Mouse (Mus musculus): ENCODE data around the gene Tjp1. TPM values are rescaled to one million over a fixed set of nuclear protein-coding genes. Genes with fewer than 3 reads are reported as not detected.

The Tjp1 gene
- polyA plus RNA-seq, 1 experiment from 2014 or later, result 21.2 TPM

DNA sequence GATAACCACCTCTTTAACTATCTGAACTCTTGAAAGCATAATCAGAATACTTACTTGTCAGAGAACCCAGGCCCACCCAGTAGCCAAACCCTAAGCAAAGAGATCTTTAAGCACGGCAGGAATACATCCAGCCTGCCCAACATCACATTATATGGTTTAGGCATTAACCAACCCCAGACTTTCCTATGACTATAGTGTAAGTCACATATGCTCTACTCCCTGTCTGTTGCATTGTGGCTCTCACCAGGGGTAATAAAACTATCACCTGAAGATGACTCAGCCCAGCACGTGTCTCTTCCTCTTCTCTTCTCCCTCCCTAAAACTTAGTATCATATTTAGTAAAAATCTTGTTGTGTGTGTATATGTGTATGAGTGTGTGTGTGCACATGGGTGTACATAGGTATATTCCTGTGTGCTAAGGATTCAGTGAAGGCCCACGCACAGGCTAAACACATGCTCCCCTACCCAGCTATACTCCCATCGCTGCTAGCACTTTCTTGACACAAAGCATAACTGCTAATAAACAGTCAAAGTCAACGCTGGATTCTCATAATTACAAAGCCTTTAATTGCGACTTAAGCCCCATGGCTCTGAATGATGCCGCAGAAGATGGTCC, 139.9 kb downstream of the Tjp1 start:
- Histone ChIP-seq H3K4me3 (replicated peaks) (no peak overlapping the region), H3K9me3 (replicated peaks) (no peaks in the 10 kb centered on the region), H3K9ac (no peak overlapping the region), H3K27me3 (no peaks in the 10 kb centered on the region), H3K27ac (replicated peaks) (no peak overlapping the region), H3K4me1 (0 out of 2 replicates have a peak, but pooled peaks cover 9% of the 10 kb centered on the region), H3K4me2 (replicated peaks) (no peak overlapping the region), H3K36me3 (no peaks in the 10 kb centered on the region)
- ATAC-seq (ENCODE audit: insufficient number of reproducible peaks, low FRiP score, low TSS enrichment, low read depth), result no peak
- 69% methylated on average over 7 of the region's 7 CpGs for WGBS

DNA sequence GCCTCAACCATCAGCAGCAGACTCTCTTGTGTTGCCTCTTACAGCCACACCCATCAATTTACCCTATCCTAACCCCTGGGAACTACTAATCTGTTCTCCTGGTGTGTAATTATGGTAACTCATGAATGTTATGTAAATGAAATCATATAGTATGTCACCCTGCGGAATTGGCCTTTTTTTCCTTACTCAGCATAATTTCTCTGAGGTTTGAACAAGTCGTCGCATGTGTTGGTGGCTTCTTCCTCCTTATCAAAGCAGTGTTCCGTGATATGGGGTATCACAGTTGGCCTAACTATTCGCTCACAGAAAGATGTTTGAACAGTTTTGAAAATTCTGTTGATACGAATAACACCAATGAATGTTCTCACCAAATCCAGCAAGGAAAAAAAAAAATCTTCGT, 142.8 kb downstream of the Tjp1 start:
- H3K36me3 ChIP-seq, result no peaks in the 10 kb centered on the region
- 83% methylated on average over 7 of the region's 7 CpGs for WGBS
- no peak overlapping the region for H3K9ac ChIP-seq
- ATAC-seq (ENCODE audit: insufficient number of reproducible peaks, low FRiP score, low TSS enrichment, low read depth), result no peak
- no peak overlapping the region for H3K27ac ChIP-seq (replicated peaks)
- no peaks in the 10 kb centered on the region for H3K27me3 ChIP-seq
- no peaks in the 10 kb centered on the region for H3K9me3 ChIP-seq (replicated peaks)
- H3K4me3 ChIP-seq (replicated peaks), result no peak overlapping the region
- no peak overlapping the region for H3K4me2 ChIP-seq (replicated peaks)
- H3K4me1 ChIP-seq, result peaks cover 18% of the 10 kb centered on the region; the same call in 1 of the 2 replicates

DNA sequence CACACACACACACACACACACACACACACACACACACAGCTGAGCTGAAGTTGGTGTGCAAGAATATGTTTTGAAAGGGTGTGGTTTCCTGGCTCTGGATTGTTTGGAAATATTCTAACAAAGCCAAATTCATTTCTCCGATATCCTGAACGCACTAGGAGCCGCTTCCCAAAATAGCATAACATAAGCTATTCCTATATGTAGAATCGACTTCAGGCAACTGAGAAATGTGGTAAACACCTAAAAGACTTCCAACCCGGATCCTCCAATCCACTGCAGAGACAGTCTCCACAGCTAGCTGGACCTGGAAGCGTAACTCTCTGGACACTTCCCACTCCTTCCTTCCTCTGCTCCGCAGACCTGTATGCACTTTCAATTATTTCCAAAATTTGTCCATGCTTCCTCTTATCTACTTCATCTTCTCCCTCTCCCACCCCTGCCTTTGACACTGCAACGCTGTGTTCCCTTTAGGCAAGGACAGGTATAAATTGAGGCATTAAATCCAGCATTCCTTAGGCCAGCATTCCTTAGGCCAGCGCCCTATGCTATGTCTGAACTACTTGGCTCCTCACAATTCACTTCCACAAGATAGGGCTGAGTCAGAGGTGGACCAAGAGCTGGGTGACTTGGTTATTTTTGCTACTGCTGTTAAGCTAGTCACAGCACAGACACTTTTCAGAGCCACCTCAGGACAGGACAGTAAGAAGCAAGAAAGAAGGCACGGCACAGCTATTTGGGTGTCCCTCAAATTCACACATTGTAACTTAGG, 144.9 kb downstream of the Tjp1 start:
- 58% methylated on average over 10 of the region's 10 CpGs for WGBS
- H3K27ac ChIP-seq (replicated peaks), result 0 out of 2 replicates have a peak overlapping the region, but pooled peaks have one; percentile 13

DNA sequence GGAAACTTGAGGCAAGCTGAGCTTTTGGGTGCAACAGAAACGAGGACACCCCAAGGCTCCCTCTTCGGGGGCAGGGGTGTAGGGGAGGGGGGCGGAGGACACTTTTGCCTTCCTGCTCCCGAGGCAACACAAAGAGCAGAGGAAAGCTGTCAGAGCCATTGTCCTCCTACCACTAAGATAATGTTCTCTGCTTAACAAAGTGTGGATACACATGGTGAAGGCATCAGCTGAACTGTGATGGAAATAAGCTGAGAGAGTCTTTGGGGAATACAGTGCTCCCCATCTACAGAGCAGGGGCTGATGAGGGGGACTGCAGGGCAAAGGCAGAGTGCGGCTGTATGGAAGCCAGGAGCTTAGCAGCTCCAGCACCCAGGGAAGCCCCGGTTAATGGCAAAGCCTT, 145.7 kb downstream of the Tjp1 start:
- WGBS, result 46% methylated on average over 6 of the region's 6 CpGs

More for the DNA sequence above, 144.9 kb downstream of the Tjp1 start:
- no peak for ATAC-seq (ENCODE audit: insufficient number of reproducible peaks, low FRiP score, low TSS enrichment, low read depth)
- Histone ChIP-seq H3K4me2 (replicated peaks) (no peak overlapping the region), H3K9me3 (replicated peaks) (no peaks in the 10 kb centered on the region), H3K36me3 (no peaks in the 10 kb centered on the region), H3K9ac (no peak overlapping the region), H3K4me3 (replicated peaks) (no peak overlapping the region), H3K4me1 (peaks cover 17% of the 10 kb centered on the region; the same call in 1 of the 2 replicates), H3K27me3 (no peaks in the 10 kb centered on the region)

DNA sequence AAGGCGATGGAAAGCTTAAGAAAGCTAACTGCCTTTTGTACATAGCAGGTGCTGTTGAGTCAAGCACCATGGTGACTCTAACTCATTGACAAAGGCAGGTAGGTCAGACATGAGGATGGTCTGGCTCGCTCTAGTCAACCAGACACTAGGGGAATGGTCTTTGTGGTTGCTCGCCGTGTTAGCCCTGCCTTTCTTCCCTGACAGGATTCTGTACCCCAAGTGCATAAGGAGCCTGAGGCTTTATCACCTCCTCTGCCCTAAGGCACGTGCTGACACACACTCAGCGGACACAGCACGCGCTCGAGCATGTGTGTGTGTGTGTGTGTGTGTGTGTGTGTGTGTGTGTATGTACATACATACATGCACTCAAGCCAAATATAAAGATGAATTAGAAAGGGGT, 146.9 kb downstream of the Tjp1 start:
- Histone ChIP-seq H3K4me3 (replicated peaks) (no peak overlapping the region), H3K4me1 (peaks cover 17% of the 10 kb centered on the region; the same call in 1 of the 2 replicates), H3K9me3 (replicated peaks) (no peaks in the 10 kb centered on the region), H3K4me2 (replicated peaks) (no peak overlapping the region), H3K9ac (no peak overlapping the region), H3K27me3 (no peaks in the 10 kb centered on the region), H3K36me3 (no peaks in the 10 kb centered on the region), H3K27ac (replicated peaks) (no peak overlapping the region)
- WGBS, result 76% methylated on average over 9 of the region's 9 CpGs
- ATAC-seq (ENCODE audit: insufficient number of reproducible peaks, low FRiP score, low TSS enrichment, low read depth), result no peak

More for the DNA sequence above, 145.7 kb downstream of the Tjp1 start:
- no peak overlapping the region for H3K4me2 ChIP-seq (replicated peaks)
- H3K27ac ChIP-seq (replicated peaks), result no peak overlapping the region
- no peak overlapping the region for H3K9ac ChIP-seq
- no peak for ATAC-seq (ENCODE audit: insufficient number of reproducible peaks, low FRiP score, low TSS enrichment, low read depth)
- H3K4me3 ChIP-seq (replicated peaks), result no peak overlapping the region
- no peaks in the 10 kb centered on the region for H3K27me3 ChIP-seq
- H3K9me3 ChIP-seq (replicated peaks), result no peaks in the 10 kb centered on the region
- H3K4me1 ChIP-seq, result peaks cover 17% of the 10 kb centered on the region; the same call in 1 of the 2 replicates
- no peaks in the 10 kb centered on the region for H3K36me3 ChIP-seq

DNA sequence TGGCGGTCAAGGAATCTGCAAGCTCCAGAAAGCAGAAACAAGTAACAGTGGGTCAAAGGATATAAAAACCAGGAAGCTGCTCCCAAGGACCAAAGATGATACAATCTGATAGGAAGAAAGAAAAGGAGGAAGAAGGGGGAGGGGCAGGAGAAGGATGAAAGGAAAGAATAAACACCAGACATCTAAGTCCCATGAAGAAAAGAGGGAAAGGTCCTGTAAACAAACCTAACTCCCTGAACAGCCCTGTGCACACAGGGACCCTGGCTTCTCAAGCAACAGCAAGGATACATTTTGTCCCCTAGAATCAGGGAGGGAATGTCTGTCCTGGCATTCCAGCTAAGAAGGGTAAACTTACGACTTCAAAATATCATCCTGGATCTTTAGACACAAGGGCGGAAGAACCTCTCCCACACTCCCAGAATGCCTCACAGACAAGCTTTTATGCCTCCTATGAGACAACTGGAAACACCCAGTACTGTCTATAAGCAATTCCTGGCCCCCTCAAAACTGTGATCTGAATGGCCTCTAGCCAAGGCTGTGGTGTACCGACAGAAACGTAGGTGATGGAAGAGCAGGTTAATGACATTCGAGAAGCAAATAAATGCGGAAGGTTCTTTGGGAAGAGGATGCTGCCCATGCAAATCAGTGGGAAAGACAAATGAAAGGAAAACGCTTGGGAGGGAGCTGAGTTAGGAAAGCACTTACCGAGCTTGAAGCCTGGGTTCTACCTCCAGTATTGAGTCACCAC, 148.6 kb downstream of the Tjp1 start:
- Histone ChIP-seq H3K9ac (no peak overlapping the region), H3K9me3 (replicated peaks) (no peaks in the 10 kb centered on the region), H3K36me3 (no peaks in the 10 kb centered on the region), H3K27me3 (no peaks in the 10 kb centered on the region), H3K4me3 (replicated peaks) (no peak overlapping the region), H3K27ac (replicated peaks) (no peak overlapping the region), H3K4me1 (peaks cover 17% of the 10 kb centered on the region; the same call in 1 of the 2 replicates), H3K4me2 (replicated peaks) (no peak overlapping the region)
- WGBS, result 54% methylated on average over 9 of the region's 9 CpGs
- no peak for ATAC-seq (ENCODE audit: insufficient number of reproducible peaks, low FRiP score, low TSS enrichment, low read depth)

DNA sequence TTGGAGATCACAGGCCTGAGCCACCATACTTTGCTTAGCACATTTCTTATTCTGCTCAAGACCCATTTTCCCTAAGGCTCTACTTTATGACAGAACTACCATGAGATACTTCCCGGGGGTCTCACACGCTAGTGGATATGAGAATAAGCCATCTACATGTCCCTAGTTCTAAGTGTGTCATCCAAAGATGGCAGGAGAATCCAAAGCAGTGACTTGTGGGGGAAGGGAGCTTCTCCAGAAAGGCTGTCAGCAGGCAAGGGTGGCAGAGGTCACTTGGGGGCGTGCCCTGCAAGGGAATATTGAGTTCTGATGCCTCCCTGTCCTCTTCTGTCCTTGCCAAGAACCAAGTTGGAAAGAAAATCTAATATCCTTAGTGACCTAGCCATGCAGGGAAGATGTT, 150.1 kb downstream of the Tjp1 start:
- Histone ChIP-seq H3K4me2 (replicated peaks) (no peak overlapping the region), H3K4me1 (peaks cover 12% of the 10 kb centered on the region; the same call in 1 of the 2 replicates), H3K27me3 (no peaks in the 10 kb centered on the region), H3K36me3 (no peaks in the 10 kb centered on the region), H3K9ac (no peak overlapping the region), H3K27ac (replicated peaks) (no peak overlapping the region), H3K9me3 (replicated peaks) (no peaks in the 10 kb centered on the region), H3K4me3 (replicated peaks) (no peak overlapping the region)
- WGBS, result 83% methylated on average over 3 of the region's 3 CpGs
- ATAC-seq (ENCODE audit: insufficient number of reproducible peaks, low FRiP score, low TSS enrichment, low read depth), result no peak

DNA sequence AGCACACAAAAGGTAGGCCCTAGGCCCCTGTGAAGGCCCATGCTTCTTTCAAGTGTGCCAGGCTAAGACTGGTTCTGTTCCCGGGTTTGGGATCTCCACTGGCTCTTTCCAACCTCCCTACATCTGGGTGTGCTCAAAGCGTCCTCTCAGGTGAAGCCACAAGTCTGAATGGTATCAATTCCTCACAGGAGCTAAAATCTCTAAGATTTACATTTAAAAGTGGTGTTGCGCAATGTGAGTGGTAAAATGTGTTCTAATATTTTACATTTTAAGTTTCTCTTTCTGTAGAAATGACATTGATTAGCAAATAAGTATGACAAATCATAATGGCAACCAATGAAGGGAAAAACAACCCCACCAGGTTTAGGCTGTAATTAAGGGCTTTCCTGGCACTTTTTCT, 152.0 kb downstream of the Tjp1 start:
- no peaks in the 10 kb centered on the region for H3K9me3 ChIP-seq (replicated peaks)
- H3K36me3 ChIP-seq, result no peaks in the 10 kb centered on the region
- H3K27ac ChIP-seq (replicated peaks), result no peak overlapping the region
- WGBS, result 83% methylated on average over 3 of the region's 3 CpGs
- no peak overlapping the region for H3K9ac ChIP-seq
- H3K4me1 ChIP-seq, result peaks cover 9% of the 10 kb centered on the region; the same call in 1 of the 2 replicates
- H3K4me3 ChIP-seq (replicated peaks), result no peak overlapping the region
- H3K27me3 ChIP-seq, result no peaks in the 10 kb centered on the region
- H3K4me2 ChIP-seq (replicated peaks), result no peak overlapping the region
- no peak for ATAC-seq (ENCODE audit: insufficient number of reproducible peaks, low FRiP score, low TSS enrichment, low read depth)

DNA sequence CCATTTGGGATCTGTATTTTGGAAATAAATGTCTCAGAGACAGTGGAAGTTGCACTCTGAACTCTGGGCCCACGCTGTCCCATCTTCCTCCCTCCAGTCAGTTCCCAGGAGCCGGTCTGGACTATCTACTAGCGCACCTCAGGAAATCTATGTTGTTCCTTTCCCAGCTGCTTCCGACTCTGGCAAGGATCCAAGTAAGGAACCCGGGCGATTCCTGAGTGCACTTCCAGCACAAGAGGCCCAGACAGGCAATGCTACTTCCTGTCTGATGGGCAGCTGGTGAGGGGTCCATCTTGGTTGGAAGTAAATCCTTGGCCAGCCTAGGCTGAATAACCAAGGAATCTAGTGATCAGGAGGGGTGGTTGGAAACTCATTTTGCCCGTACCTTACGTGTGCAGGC, 152.4 kb downstream of the Tjp1 start:
- no peak for ATAC-seq (ENCODE audit: insufficient number of reproducible peaks, low FRiP score, low TSS enrichment, low read depth)
- WGBS, result 65% methylated on average over 8 of the region's 8 CpGs
- Histone ChIP-seq H3K36me3 (no peaks in the 10 kb centered on the region), H3K4me1 (peaks cover 9% of the 10 kb centered on the region; the same call in 1 of the 2 replicates), H3K4me2 (replicated peaks) (no peak overlapping the region), H3K9me3 (replicated peaks) (no peaks in the 10 kb centered on the region), H3K27ac (replicated peaks) (no peak overlapping the region), H3K4me3 (replicated peaks) (no peak overlapping the region), H3K27me3 (no peaks in the 10 kb centered on the region), H3K9ac (no peak overlapping the region)

DNA sequence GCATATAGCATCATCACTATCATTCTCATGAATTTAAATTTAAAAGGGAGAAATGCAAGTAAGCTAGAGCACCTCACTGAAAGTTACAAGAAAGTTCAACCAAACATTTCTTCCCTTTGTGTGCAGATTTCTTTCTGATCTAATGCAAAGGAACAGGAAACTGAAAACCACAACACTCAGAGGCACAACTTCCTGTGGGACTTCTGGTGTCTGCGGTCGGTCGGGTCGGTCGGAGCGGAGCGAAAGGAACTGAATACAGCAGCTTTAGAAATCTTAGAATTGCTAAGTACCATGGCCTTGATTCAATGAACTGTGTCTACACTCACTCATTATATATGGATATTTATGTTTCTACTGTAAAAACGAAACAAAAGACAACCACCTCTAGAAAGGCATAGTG, 154.2 kb downstream of the Tjp1 start:
- H3K36me3 ChIP-seq, result no peaks in the 10 kb centered on the region
- ATAC-seq (ENCODE audit: insufficient number of reproducible peaks, low FRiP score, low TSS enrichment, low read depth), result no peak
- H3K27me3 ChIP-seq, result no peaks in the 10 kb centered on the region
- H3K4me2 ChIP-seq (replicated peaks), result no peak overlapping the region
- H3K9ac ChIP-seq, result no peak overlapping the region
- H3K4me3 ChIP-seq (replicated peaks), result no peak overlapping the region
- WGBS, result 63% methylated on average over 8 of the region's 8 CpGs
- no peaks in the 10 kb centered on the region for H3K9me3 ChIP-seq (replicated peaks)
- no peak overlapping the region for H3K27ac ChIP-seq (replicated peaks)
- peaks cover 13% of the 10 kb centered on the region; the same call in 1 of the 2 replicates for H3K4me1 ChIP-seq

DNA sequence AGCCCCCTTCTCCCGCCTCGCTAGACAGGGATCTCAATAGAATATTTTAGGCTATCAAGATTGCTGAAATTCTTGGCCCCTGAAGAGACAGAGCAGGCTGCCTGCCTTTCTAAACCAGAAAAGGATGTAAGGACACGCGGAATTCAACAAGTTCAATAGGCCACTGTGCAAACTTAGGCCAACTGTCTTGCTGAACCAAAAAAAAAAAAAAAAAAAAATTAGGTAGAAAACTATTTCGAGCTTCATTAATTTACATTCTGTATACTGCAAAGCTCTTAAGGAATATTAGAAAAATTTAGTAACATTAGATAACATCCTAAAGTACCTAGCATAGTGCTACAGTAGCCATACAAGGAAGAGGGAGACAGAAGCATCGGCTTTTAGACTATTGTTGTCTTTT, 155.8 kb downstream of the Tjp1 start:
- ATAC-seq (ENCODE audit: insufficient number of reproducible peaks, low FRiP score, low TSS enrichment, low read depth), result no peak
- H3K36me3 ChIP-seq, result no peaks in the 10 kb centered on the region
- H3K4me2 ChIP-seq (replicated peaks), result peak overlapping the region; percentile 57
- no peaks in the 10 kb centered on the region for H3K9me3 ChIP-seq (replicated peaks)
- peak overlapping the region; percentile 81 for H3K4me3 ChIP-seq (replicated peaks)
- peaks cover 13% of the 10 kb centered on the region; the same call in 1 of the 2 replicates for H3K4me1 ChIP-seq
- H3K9ac ChIP-seq, result no peak overlapping the region; the same call in 1 of the 2 replicates
- peak overlapping the region; percentile 96 for H3K27ac ChIP-seq (replicated peaks)
- WGBS, result 50% methylated on average over 6 of the region's 6 CpGs
- H3K27me3 ChIP-seq, result no peaks in the 10 kb centered on the region
